Mouse (Mus musculus): ENCODE measurements around the gene Vill. TPM values are rescaled to one million over a fixed set of nuclear protein-coding genes. Genes with fewer than 3 reads are reported as not detected.

Vill gene
- total RNA-seq, 1 experiment from 2014 or later: 2.3 TPM

- no peak for DNase-seq
These were observed 62.3 kb downstream of the Vill start for GRCm38 (mm10) chr9:119114911-119115310.

- no peak for DNase-seq
These were observed 67.0 kb downstream of the Vill start for GRCm38 (mm10) chr9:119119409-119120167.

- no peak for DNase-seq
These were observed 67.6 kb downstream of the Vill start for GRCm38 (mm10) chr9:119120168-119120560.

Small RNA genes within 50 kb of the gene (microRNA-seq; reads per million reads assigned to microRNA genes)
- 8.4 to 30.3 reads per million in 2 experiments for gene Mir26a-1

Other genes with a start within 250 kb of the Vill start
- gene Ctdspl, start 126.3 kb upstream of the Vill start, total RNA-seq (2021): 28.6 and 32.0 TPM in 2 replicates
- 11.8 and 13.6 TPM in 2 replicates for gene Plcd1, start 40.7 kb downstream of the Vill start, total RNA-seq (2021)
- 1.5 and 1.7 TPM in 2 replicates for gene Dlec1, start 49.7 kb downstream of the Vill start, total RNA-seq (2021)
- 16.6 and 62.6 TPM in 2 replicates for gene Acaa1b, start 104.3 kb downstream of the Vill start, total RNA-seq (2021)
- not detected in 2 replicates for gene Gm47289, start 106.4 kb downstream of the Vill start, total RNA-seq (2021)
- gene Slc22a13, start 156.3 kb downstream of the Vill start, total RNA-seq (2021): not detected in 2 replicates